In genomic region chr14:31666931-31667705, GRCm38 (mm10) we compare ENCODE assay signal across 18 mouse cellular contexts. TPM values are rescaled to one million over a fixed set of nuclear protein-coding genes. Genes with fewer than 3 reads are reported as not detected.
DNase-seq lines count a peak whose midpoint lies in the region; ATAC-seq and TF ChIP-seq lines count a peak whose summit lies in the region.
"Had no signal": no experiment of that assay in that cellular context is flagged by ENCODE, and none has a peak within 500 bp of the region (broad histone marks: within the 10 kb centered on the region; RNA-seq: fewer than 3 reads in every experiment).

No protein-coding gene starts in this region.

- WGBS in spleen, adult 2 months = 85% methylated on average over 28 of the region's 28 CpGs
- 96% methylated on average over 28 of the region's 28 CpGs for WGBS in limb, embryonic 10.5 days
- WGBS in stomach, postnatal 0 days = 94% methylated on average over 28 of the region's 28 CpGs

- H3K4me3 ChIP-seq in spleen, adult 2 months (ENCODE audit: extremely low read depth, insufficient read depth, insufficient read length) = no peak overlapping the region
- H3K4me3 ChIP-seq in limb, embryonic 10.5 days = no peak overlapping the region
- no peak overlapping the region for H3K4me3 ChIP-seq in stomach, postnatal 0 days (ENCODE audit: low read depth, low read length)
- H3K4me3 ChIP-seq: forebrain, embryonic 13.5 days; heart, embryonic 15.5 days; neural tube, embryonic 15.5 days had no signal

- TF ChIP-seq POLR2A in spleen, adult 2 months (IDR thresholded peaks at IDR 0.05; ENCODE audit: low read depth, low read length) = no peak

- no peak for ATAC-seq in stomach, postnatal 0 days (ENCODE audit: low FRiP score, low TSS enrichment)
- ATAC-seq: forebrain, embryonic 13.5 days; intestine, embryonic 16.5 days had no signal

- no peak for TF ChIP-seq CTCF in spleen, adult 2 months (IDR thresholded peaks at IDR 0.05; ENCODE audit: extremely low read depth, insufficient read depth, insufficient read length, insufficient replicate concordance)
- TF ChIP-seq CTCF in stomach, postnatal 0 days (IDR thresholded peaks at IDR 0.05; ENCODE audit: low read depth) = no peak

- H3K27ac ChIP-seq in spleen, adult 2 months (ENCODE audit: insufficient read depth, low read length) = 0 out of 2 replicates have a peak overlapping the region, but pooled peaks have one; percentile 17
- no peak overlapping the region for H3K27ac ChIP-seq in limb, embryonic 10.5 days
- no peak overlapping the region for H3K27ac ChIP-seq in stomach, postnatal 0 days (replicated peaks)
- H3K27ac ChIP-seq: forebrain, embryonic 13.5 days; hindbrain, embryonic 14.5 days; liver, embryonic 14.5 days had no signal

- no peak for TF ChIP-seq EP300 in stomach, postnatal 0 days (optimal IDR thresholded peaks at IDR 0.05)

- no peaks in the 10 kb centered on the region for H3K27me3 ChIP-seq in spleen, adult 2 months (ENCODE audit: control insufficient read depth, insufficient read depth, low read length)
- no peaks in the 10 kb centered on the region for H3K27me3 ChIP-seq in limb, embryonic 10.5 days (ENCODE audit: low read depth, poor library complexity, severe bottlenecking)
- no peaks in the 10 kb centered on the region for H3K27me3 ChIP-seq in stomach, postnatal 0 days (ENCODE audit: control insufficient read depth, insufficient read depth, low read length)
- H3K27me3 ChIP-seq: forebrain, embryonic 13.5 days; heart, embryonic 15.5 days; neural tube, embryonic 15.5 days had no signal

- peaks cover 58% of the 10 kb centered on the region for H3K4me1 ChIP-seq in spleen, adult 2 months (ENCODE audit: control insufficient read depth, insufficient read depth, insufficient read length)
- peaks cover 46% of the 10 kb centered on the region for H3K4me1 ChIP-seq in limb, embryonic 10.5 days
- peaks cover 26% of the 10 kb centered on the region for H3K4me1 ChIP-seq in stomach, postnatal 0 days (replicated peaks; ENCODE audit: control insufficient read depth, insufficient read depth)

- no peaks in the 10 kb centered on the region for H3K36me3 ChIP-seq in spleen, adult 2 months (ENCODE audit: control insufficient read depth, insufficient read depth, low read length)
- H3K36me3 ChIP-seq in limb, embryonic 10.5 days = peaks cover 19% of the 10 kb centered on the region
- H3K36me3 ChIP-seq in stomach, postnatal 0 days (ENCODE audit: control insufficient read depth, insufficient read depth, low read length) = no peaks in the 10 kb centered on the region
- H3K36me3 ChIP-seq: neural tube, embryonic 15.5 days had no signal

- H3K9ac ChIP-seq in stomach, postnatal 0 days (ENCODE audit: low read length) = no peak overlapping the region
- H3K9ac ChIP-seq: forebrain, embryonic 13.5 days; heart, embryonic 15.5 days; hindbrain, embryonic 14.5 days; liver, embryonic 14.5 days; neural tube, embryonic 15.5 days had no signal

- peak; percentile 34 for DNase-seq in kidney, adult 9 months
- DNase-seq in kidney, adult 18-20 months = no peak
- DNase-seq in spleen, adult 2 months (ENCODE audit: low read depth in 1 of 2, low spot score in 2 of 2) = no peak
- DNase-seq in spleen, postnatal 4 days (ENCODE audit: low spot score in 2 of 2) = no peak
- peak; percentile 23 for DNase-seq in limb, embryonic 10.5 days (ENCODE audit: low spot score)
- no peak for DNase-seq in lung, postnatal 10 days
- no peak for DNase-seq in stomach, postnatal 0 days (ENCODE audit: low spot score)
- DNase-seq: cerebellum, postnatal 10 days; embryo, embryonic 11 days; kidney, postnatal 4 days; thymus, adult 2 months had no signal

- H3K9me3 ChIP-seq in limb, embryonic 10.5 days (replicated peaks) = no peaks in the 10 kb centered on the region
- H3K9me3 ChIP-seq in stomach, postnatal 0 days (ENCODE audit: control insufficient read depth, low read length) = no peaks in the 10 kb centered on the region
- H3K9me3 ChIP-seq: forebrain, embryonic 13.5 days; heart, embryonic 15.5 days; neural tube, embryonic 15.5 days had no signal

- H3K4me2 ChIP-seq in stomach, postnatal 0 days (replicated peaks; ENCODE audit: low read depth) = no peak overlapping the region
- H3K4me2 ChIP-seq: forebrain, embryonic 13.5 days; heart, embryonic 15.5 days; hindbrain, embryonic 14.5 days; neural tube, embryonic 15.5 days had no signal

RNA-seq across cellular contexts. Expression of gene Hacl1, which starts 26.0 kb away (rescaled TPM):
- 4.5 and 6.1 TPM in 2 replicates for polyA plus RNA-seq in spleen, adult 2 months (2012; rRNA removed)
- polyA plus RNA-seq in limb, embryonic 10.5 days (2016; fragmentation: Nextera tagmentation; extraction: Ambion mirVana) = 6.1 and 9.4 TPM in 2 replicates
- 10.9 TPM in 2 replicates for polyA plus RNA-seq in stomach, postnatal 0 days (2015; fragmentation: Nextera tagmentation; extraction: Ambion mirVana)

RNA-seq across cellular contexts. Expression of gene Btd, which starts 26.3 kb away (rescaled TPM):
- polyA plus RNA-seq in spleen, adult 2 months (2012; rRNA removed) = 16.8 and 19.0 TPM in 2 replicates
- polyA plus RNA-seq in limb, embryonic 10.5 days (2016; fragmentation: Nextera tagmentation; extraction: Ambion mirVana) = 12.1 and 16.3 TPM in 2 replicates
- 17.0 and 17.5 TPM in 2 replicates for polyA plus RNA-seq in stomach, postnatal 0 days (2015; fragmentation: Nextera tagmentation; extraction: Ambion mirVana)

RNA-seq across cellular contexts. Expression of gene Gm49387, which starts 26.4 kb away (rescaled TPM):
- 0.32 TPM in 1 of 2 replicates, not detected in the other for polyA plus RNA-seq in spleen, adult 2 months (2012; rRNA removed)
- 0.36 and 0.50 TPM in 2 replicates for polyA plus RNA-seq in limb, embryonic 10.5 days (2016; fragmentation: Nextera tagmentation; extraction: Ambion mirVana)
- polyA plus RNA-seq in stomach, postnatal 0 days (2015; fragmentation: Nextera tagmentation; extraction: Ambion mirVana) = 0.52 and 1.1 TPM in 2 replicates
- polyA plus RNA-seq: forebrain, embryonic 13.5 days; hindbrain, embryonic 14.5 days; thymus, adult 2 months; urinary bladder, adult 2 months had no signal

Comparison
In these comparisons a context has a peak if more than half of its experiments do, and no peak if none do; other contexts are left out.
1. DNase-seq: peak in kidney, adult 9 months (single experiment) and limb, embryonic 10.5 days (single experiment); none in kidney, adult 18-20 months (single experiment), spleen, adult 2 months (0 of 2), spleen, postnatal 4 days (0 of 2), lung, postnatal 10 days (single experiment) and stomach, postnatal 0 days (single experiment).